Mouse (Mus musculus): ENCODE data around the gene Batf.

DNA sequence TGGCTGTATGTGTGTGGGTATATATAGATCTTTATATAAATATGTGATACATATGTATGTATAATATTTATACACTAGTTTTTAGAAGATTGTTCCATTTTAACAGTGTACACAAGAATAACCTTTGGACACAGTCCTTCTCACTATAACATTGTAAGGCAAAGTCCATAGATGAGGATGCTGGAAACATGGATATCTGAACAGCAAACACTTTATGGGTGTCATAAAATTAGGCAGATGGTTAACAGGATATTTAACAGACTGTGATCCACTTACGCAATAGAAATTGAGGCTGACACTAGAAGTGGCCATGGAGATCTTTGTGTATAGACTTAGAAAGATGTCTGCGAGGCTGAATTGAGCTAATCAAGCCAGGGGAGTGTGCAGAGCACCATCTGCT, 9.3 kb downstream of the Batf start:
- TF ChIP-seq CEBPB (IDR thresholded peaks at IDR 0.05; ENCODE audit: insufficient read depth, poor library complexity, severe bottlenecking) (no peak), MAX (IDR thresholded peaks at IDR 0.05; ENCODE audit: low read depth) (no peak), POLR2A (IDR thresholded peaks at IDR 0.05; ENCODE audit: insufficient read length, low read depth) (no peak), MYOD1 (IDR thresholded peaks at IDR 0.05; ENCODE audit: control insufficient read depth in 1 of 3, insufficient read length in 2 of 3, low read depth in 2 of 3) (no peak), TCF12 (IDR thresholded peaks at IDR 0.05; ENCODE audit: insufficient read depth, poor library complexity, severe bottlenecking) (no peak), TCF3 (IDR thresholded peaks at IDR 0.05; ENCODE audit: insufficient read length, low read depth) (no peak), USF1 (IDR thresholded peaks at IDR 0.05; ENCODE audit: low read depth) (no peak), SRF (IDR thresholded peaks at IDR 0.05; ENCODE audit: control insufficient read depth, insufficient read length, low read depth) (no peak)
